Mouse (Mus musculus): ENCODE measurements at regions not wholly inside any gene's neighbourhood (a gene's known extent, or its start where the extent isn't known, plus 50 kb on each side); places are given as distances from the start of the nearest gene placed in this dataset.
A peak's percentile ranks its signal among the peaks of the same experiment; 100 is the strongest.

- no peak for DNase-seq
Measured at GRCm38 (mm10) chr3:137482546-137482945, 138.9 kb upstream of the Ddit4l start.

GRCm38 (mm10) chr3:137482971-137483370 lies 138.4 kb upstream of the Ddit4l start:
- DNase-seq = no peak

- DNase-seq = no peak
Measured at GRCm38 (mm10) chr3:137489592-137489991, 131.8 kb upstream of the Ddit4l start.

- no peak for DNase-seq
Measured at GRCm38 (mm10) chr3:137491508-137492019, 129.8 kb upstream of the Ddit4l start.

- DNase-seq = no peak
Measured at GRCm38 (mm10) chr3:137498343-137498742, 123.1 kb upstream of the Ddit4l start.

GRCm38 (mm10) chr3:137511283-137511682 lies 110.1 kb upstream of the Ddit4l start:
- no peak for DNase-seq

- no peak for DNase-seq
Measured at GRCm38 (mm10) chr3:137512411-137512810, 109.0 kb upstream of the Ddit4l start.

- no peak for DNase-seq
Measured at GRCm38 (mm10) chr3:137513026-137513425, 108.4 kb upstream of the Ddit4l start.

GRCm38 (mm10) chr3:137514238-137514637 lies 107.2 kb upstream of the Ddit4l start:
- no peak for DNase-seq

- DNase-seq = no peak
Measured at GRCm38 (mm10) chr3:137517433-137517832, 104.0 kb upstream of the Ddit4l start.

GRCm38 (mm10) chr3:137520191-137520590 lies 101.2 kb upstream of the Ddit4l start:
- DNase-seq = no peak

- no peak for DNase-seq
Measured at GRCm38 (mm10) chr3:137525606-137526575, 95.5 kb upstream of the Ddit4l start.

GRCm38 (mm10) chr3:137529592-137529960 lies 91.8 kb upstream of the Ddit4l start:
- DNase-seq = no peak

GRCm38 (mm10) chr3:137529961-137530609 lies 91.3 kb upstream of the Ddit4l start:
- no peak for DNase-seq

- no peak for DNase-seq
Measured at GRCm38 (mm10) chr3:137541666-137542065, 79.7 kb upstream of the Ddit4l start.

GRCm38 (mm10) chr3:137542343-137542742 lies 79.1 kb upstream of the Ddit4l start:
- no peak for DNase-seq

GRCm38 (mm10) chr3:137547414-137547877 lies 74.0 kb upstream of the Ddit4l start:
- DNase-seq = no peak

- DNase-seq = peak; percentile 71
Measured at GRCm38 (mm10) chr3:137547938-137548337, 73.5 kb upstream of the Ddit4l start.

- DNase-seq = no peak
Measured at GRCm38 (mm10) chr3:137550708-137551107, 70.7 kb upstream of the Ddit4l start.

- DNase-seq = no peak
Measured at GRCm38 (mm10) chr3:137552472-137553336, 68.7 kb upstream of the Ddit4l start.

GRCm38 (mm10) chr3:137560851-137561449 lies 60.5 kb upstream of the Ddit4l start:
- no peak for DNase-seq

- no peak for DNase-seq
Measured at GRCm38 (mm10) chr3:137561986-137562385, 59.4 kb upstream of the Ddit4l start.
